Mouse (Mus musculus) midbrain, embryonic 12.5 days (tissue): Measurements from ENCODE around the gene Dazap2. TPM values are rescaled to one million over a fixed set of nuclear protein-coding genes. Genes with fewer than 3 reads are reported as not detected.
A peak's percentile ranks its signal among the peaks of the same experiment; 100 is the strongest.
"Not testable (repeated sequence)": the region's sequence is repeated elsewhere in the genome, so short reads cannot be mapped to it uniquely, and the experiment has no call there.

Source experiments
- ATAC-seq: fragments of 200-750 bp; cut with Nextera tagmentation; 2 replicates; pipeline ENCODE4 v1.8.0; 2017; ENCODE audit warnings: low read depth, moderate TSS enrichment, moderate library complexity; ENCODE audit not compliant: low FRiP score
- H3K27ac ChIP-seq: fragments of 300-500 bp; sonication (generic); replicated peaks from 2 replicates; pipeline ENCODE4 v1.5.1; 2016; ENCODE audit warnings: mild to moderate bottlenecking
- H3K27me3 ChIP-seq: fragments of 300-500 bp; sonication (generic); 2 replicates; pipeline ENCODE4 v1.6.1; 2016; ENCODE audit warnings: mild to moderate bottlenecking
- H3K36me3 ChIP-seq: fragments of 300-500 bp; sonication (generic); 2 replicates; pipeline ENCODE4 v1.6.1; 2016
- H3K4me1 ChIP-seq: fragments of 300-500 bp; sonication (generic); 2 replicates; pipeline ENCODE4 v1.6.1; 2016
- H3K4me2 ChIP-seq: fragments of 300-500 bp; sonication (generic); replicated peaks from 2 replicates; pipeline ENCODE4 v1.6.1; 2016; ENCODE audit warnings: mild to moderate bottlenecking, moderate library complexity
- H3K4me3 ChIP-seq: fragments of 300-500 bp; sonication (generic); 2 replicates; pipeline ENCODE4 v1.5.1; 2016; ENCODE audit warnings: mild to moderate bottlenecking
- H3K9ac ChIP-seq: fragments of 300-500 bp; sonication (generic); replicated peaks from 2 replicates; pipeline ENCODE4 v1.6.1; 2016; ENCODE audit warnings: mild to moderate bottlenecking, moderate library complexity
- H3K9me3 ChIP-seq: fragments of 300-500 bp; sonication (generic); 2 replicates; pipeline ENCODE4 v1.6.1; 2016; ENCODE audit warnings: mild to moderate bottlenecking
- WGBS: fragments of 180-500 bp; shearing (Covaris S2); methylation state at CpG from one replicate; pipeline ENCODE4 v1.1.7; 2016; 5-methylcytosine and 5-hydroxymethylcytosine counted together
- polyA plus RNA-seq: library from polyadenylated mRNA; unstranded; fragments of >200 nt; fragmentation: Nextera tagmentation; extraction: Ambion mirVana; gene quantifications from 2 replicates; pipeline ENCODE4 v1.2.1, GENCODE M21; 2016

Gene Dazap2
- polyA plus RNA-seq, 1 experiment from 2014 or later: 187 TPM

GRCm38 (mm10) chr15:100588297-100588696 lies 26.9 kb upstream of the Dazap2 start:
- 82% methylated on average over 6 of the region's 6 CpGs for WGBS
- Histone ChIP-seq H3K27ac (no peak overlapping the region), H3K27me3 (no peaks in the 10 kb centered on the region), H3K4me2 (no peak overlapping the region), H3K4me3 (no peak overlapping the region), H3K9ac (no peak overlapping the region), H3K4me1 (no peaks in the 10 kb centered on the region), H3K9me3 (no peaks in the 10 kb centered on the region), H3K36me3 (peaks cover 62% of the 10 kb centered on the region)
- no peak for ATAC-seq

GRCm38 (mm10) chr15:100590436-100590835 lies 24.7 kb upstream of the Dazap2 start:
- Histone ChIP-seq H3K36me3 (peaks cover 55% of the 10 kb centered on the region), H3K4me2 (no peak overlapping the region), H3K27ac (no peak overlapping the region), H3K9me3 (no peaks in the 10 kb centered on the region), H3K4me1 (no peaks in the 10 kb centered on the region), H3K9ac (no peak overlapping the region), H3K4me3 (no peak overlapping the region), H3K27me3 (no peaks in the 10 kb centered on the region)
- WGBS: 79% methylated on average over 8 of the region's 8 CpGs
- ATAC-seq: no peak

- 85% methylated on average over 6 of the region's 6 CpGs for WGBS
Measured at GRCm38 (mm10) chr15:100592817-100593216, 22.3 kb upstream of the Dazap2 start.

GRCm38 (mm10) chr15:100598287-100598882 lies 16.8 kb upstream of the Dazap2 start:
- H3K4me1 ChIP-seq: peaks cover 14% of the 10 kb centered on the region
- peak overlapping the region; percentile 76 for H3K4me2 ChIP-seq
- no peaks in the 10 kb centered on the region for H3K9me3 ChIP-seq
- H3K27me3 ChIP-seq: peaks cover 24% of the 10 kb centered on the region
- H3K27ac ChIP-seq: peak overlapping the region; percentile 90
- peaks cover 6% of the 10 kb centered on the region; the same call in 1 of the 2 replicates for H3K36me3 ChIP-seq
- ATAC-seq: no peak
- peak overlapping the region; percentile 86 for H3K4me3 ChIP-seq
- peak overlapping the region; percentile 96 for H3K9ac ChIP-seq
- 32% methylated on average over 9 of the region's 9 CpGs for WGBS

More at GRCm38 (mm10) chr15:100592817-100593216, 22.3 kb upstream of the Dazap2 start:
- ATAC-seq: no peak
- H3K9me3 ChIP-seq: no peaks in the 10 kb centered on the region
- no peak overlapping the region for H3K27ac ChIP-seq
- H3K4me1 ChIP-seq: no peaks in the 10 kb centered on the region
- no peak overlapping the region for H3K4me3 ChIP-seq
- H3K4me2 ChIP-seq: no peak overlapping the region
- peaks cover 31% of the 10 kb centered on the region for H3K36me3 ChIP-seq
- H3K9ac ChIP-seq: no peak overlapping the region
- H3K27me3 ChIP-seq: no peaks in the 10 kb centered on the region

- H3K27ac ChIP-seq: peak overlapping the region; percentile 90
- H3K4me1 ChIP-seq: peaks cover 14% of the 10 kb centered on the region
- H3K36me3 ChIP-seq: peaks cover 2% of the 10 kb centered on the region; the same call in 1 of the 2 replicates
- ATAC-seq: peak; percentile 16; the same call in 1 of the 2 replicates
- no peaks in the 10 kb centered on the region for H3K9me3 ChIP-seq
- peaks cover 29% of the 10 kb centered on the region for H3K27me3 ChIP-seq
- H3K4me2 ChIP-seq: peak overlapping the region; percentile 76
- peak overlapping the region; percentile 96 for H3K9ac ChIP-seq
- peak overlapping the region; percentile 86 for H3K4me3 ChIP-seq
- 1% methylated on average over 12 of the region's 12 CpGs for WGBS
Measured at GRCm38 (mm10) chr15:100598883-100599275, 16.3 kb upstream of the Dazap2 start.

GRCm38 (mm10) chr15:100599276-100600046 lies 15.7 kb upstream of the Dazap2 start, which contains the start of gene Pou6f1:
TSS of gene Pou6f1 (minus strand) at chr15:100599984.
- Histone ChIP-seq H3K36me3 (no peaks in the 10 kb centered on the region), H3K9me3 (no peaks in the 10 kb centered on the region), H3K4me3 (peak within 1 kb of the TSS; percentile 86), H3K4me2 (peak within 1 kb of the TSS; percentile 76), H3K9ac (peak within 1 kb of the TSS; percentile 96), H3K4me1 (peaks cover 17% of the 10 kb centered on the region), H3K27ac (peak within 1 kb of the TSS; percentile 90), H3K27me3 (peaks cover 29% of the 10 kb centered on the region)
- peak; percentile 75 for ATAC-seq
- WGBS: under 1% methylated on average over 59 of the region's 76 CpGs

GRCm38 (mm10) chr15:100600047-100600695 lies 15.0 kb upstream of the Dazap2 start:
- H3K9ac ChIP-seq: peak overlapping the region; percentile 96

GRCm38 (mm10) chr15:100600696-100601272 lies 14.4 kb upstream of the Dazap2 start:
- Histone ChIP-seq H3K4me2 (peak overlapping the region; percentile 76), H3K9me3 (no peaks in the 10 kb centered on the region), H3K27ac (no peak overlapping the region; the same call in 1 of the 2 replicates), H3K4me3 (no peak overlapping the region; the same call in 1 of the 2 replicates), H3K4me1 (peaks cover 30% of the 10 kb centered on the region), H3K9ac (peak overlapping the region; percentile 96), H3K27me3 (peaks cover 29% of the 10 kb centered on the region), H3K36me3 (no peaks in the 10 kb centered on the region)
- ATAC-seq: no peak
- 12% methylated on average over 21 of the region's 21 CpGs for WGBS

More at GRCm38 (mm10) chr15:100600047-100600695, 15.0 kb upstream of the Dazap2 start:
- Histone ChIP-seq H3K27ac (peak overlapping the region; percentile 90), H3K9me3 (no peaks in the 10 kb centered on the region), H3K36me3 (no peaks in the 10 kb centered on the region), H3K27me3 (peaks cover 29% of the 10 kb centered on the region), H3K4me2 (peak overlapping the region; percentile 76), H3K4me1 (peaks cover 24% of the 10 kb centered on the region), H3K4me3 (peak overlapping the region; percentile 86)
- 2% methylated on average over 35 of the region's 35 CpGs for WGBS
- ATAC-seq: peak; percentile 76

- peaks cover 30% of the 10 kb centered on the region for H3K4me1 ChIP-seq
- H3K9ac ChIP-seq: no peak overlapping the region
- whole genome bisulfite sequencing: 62% methylated on average over 3 of the region's 3 CpGs
- no peaks in the 10 kb centered on the region for H3K36me3 ChIP-seq
- no peak for ATAC-seq
- no peak overlapping the region for H3K4me3 ChIP-seq
- no peak overlapping the region for H3K4me2 ChIP-seq
- peaks cover 29% of the 10 kb centered on the region for H3K27me3 ChIP-seq
- H3K9me3 ChIP-seq: no peaks in the 10 kb centered on the region
- no peak overlapping the region for H3K27ac ChIP-seq
Measured at GRCm38 (mm10) chr15:100601669-100602068, 13.5 kb upstream of the Dazap2 start.

GRCm38 (mm10) chr15:100606677-100607076 lies 8.5 kb upstream of the Dazap2 start:
- ATAC-seq, H3K9ac ChIP-seq, H3K36me3 ChIP-seq, H3K9me3 ChIP-seq, H3K4me2 ChIP-seq, H3K27ac ChIP-seq, H3K4me3 ChIP-seq: not testable (repeated sequence)
- WGBS: 93% methylated on average over 8 of the region's 8 CpGs
- Histone ChIP-seq H3K27me3 (peaks cover 18% of the 10 kb centered on the region), H3K4me1 (peaks cover 16% of the 10 kb centered on the region)

GRCm38 (mm10) chr15:100611951-100612350 lies 3.2 kb upstream of the Dazap2 start:
- WGBS: 79% methylated on average over 7 of the region's 7 CpGs

More at GRCm38 (mm10) chr15:100611951-100612350, 3.2 kb upstream of the Dazap2 start:
- H3K36me3 ChIP-seq: no peaks in the 10 kb centered on the region
- peaks cover 21% of the 10 kb centered on the region for H3K4me1 ChIP-seq
- H3K9me3 ChIP-seq: no peaks in the 10 kb centered on the region
- H3K4me2 ChIP-seq: no peak overlapping the region
- no peak overlapping the region for H3K27ac ChIP-seq
- H3K9ac ChIP-seq: no peak overlapping the region
- ATAC-seq: no peak
- no peak overlapping the region for H3K4me3 ChIP-seq
- peaks cover 8% of the 10 kb centered on the region; the same call in 1 of the 2 replicates for H3K27me3 ChIP-seq
